10 mouse cellular contexts compared by ENCODE assay signal in genomic region chr10:75588336-75588735, GRCm38 (mm10). TPM values are rescaled to one million over a fixed set of nuclear protein-coding genes. Genes with fewer than 3 reads are reported as not detected.
DNase-seq lines count a peak whose midpoint lies in the region; ATAC-seq lines count a peak whose summit lies in the region.
"Had no signal": no experiment of that assay in that cellular context is flagged by ENCODE, and none has a peak within 500 bp of the region (broad histone marks: within the 10 kb centered on the region; RNA-seq: fewer than 3 reads in every experiment).

No protein-coding gene starts in this region.

- no peaks in the 10 kb centered on the region for H3K36me3 ChIP-seq in kidney, embryonic 14.5 days (ENCODE audit: control insufficient read depth, insufficient read depth, low read length)
- no peaks in the 10 kb centered on the region for H3K36me3 ChIP-seq in heart, embryonic 10.5 days

- 37% methylated on average over 5 of the region's 5 CpGs for WGBS in kidney, embryonic 14.5 days
- WGBS in heart, embryonic 10.5 days: 58% methylated on average over 5 of the region's 5 CpGs

- peak; percentile 62 for DNase-seq in kidney, adult 11 months
- no peak for DNase-seq in heart, embryonic 10.5 days (ENCODE audit: low spot score)
- peak; percentile 63 for DNase-seq in kidney, adult 9 months
- DNase-seq in lung, postnatal 36 days: peak; percentile 59
- no peak for DNase-seq in thymus, postnatal 25 days
- DNase-seq in urinary bladder, postnatal 25 days (ENCODE audit: low spot score): no peak
- DNase-seq in right cerebral cortex, adult 2 months (ENCODE audit: low spot score in 2 of 2): no peak
- DNase-seq: adrenal gland, adult 2 months had no signal

- ATAC-seq in kidney, embryonic 14.5 days (ENCODE audit: low FRiP score, low TSS enrichment): no peak

- no peak overlapping the region for H3K4me3 ChIP-seq in kidney, embryonic 14.5 days (ENCODE audit: low read length)
- H3K4me3 ChIP-seq in heart, embryonic 10.5 days: no peak overlapping the region

- no peaks in the 10 kb centered on the region for H3K9me3 ChIP-seq in kidney, embryonic 14.5 days (ENCODE audit: control insufficient read depth, low read length)
- H3K9me3 ChIP-seq in heart, embryonic 10.5 days: no peaks in the 10 kb centered on the region

- no peaks in the 10 kb centered on the region for H3K27me3 ChIP-seq in kidney, embryonic 14.5 days (ENCODE audit: control insufficient read depth, insufficient read depth, low read length)
- H3K27me3 ChIP-seq in heart, embryonic 10.5 days (ENCODE audit: insufficient read depth, poor library complexity, severe bottlenecking): peaks cover 27% of the 10 kb centered on the region

- no peak overlapping the region for H3K9ac ChIP-seq in kidney, embryonic 14.5 days (ENCODE audit: low read depth, low read length)

- H3K4me1 ChIP-seq in kidney, embryonic 14.5 days (ENCODE audit: control insufficient read depth, insufficient read depth, low read length): peaks cover 28% of the 10 kb centered on the region
- H3K4me1 ChIP-seq in heart, embryonic 10.5 days: peaks cover 46% of the 10 kb centered on the region

- no peak overlapping the region for H3K4me2 ChIP-seq in kidney, embryonic 14.5 days (replicated peaks; ENCODE audit: low read depth, low read length)

- no peak overlapping the region for H3K27ac ChIP-seq in kidney, embryonic 14.5 days (ENCODE audit: low read depth, low read length)
- H3K27ac ChIP-seq in heart, embryonic 10.5 days: peak overlapping the region; percentile 44; the same call in 1 of the 2 replicates

RNA-seq across cellular contexts. Expression of gene Ggt5, which starts 0.8 kb away (rescaled TPM):
- 3.9 and 4.7 TPM in 2 replicates for polyA plus RNA-seq in kidney, embryonic 14.5 days (2014; fragmentation: Nextera tagmentation; extraction: Ambion mirVana)
- 1.4 and 4.9 TPM in 2 replicates for polyA plus RNA-seq in heart, embryonic 10.5 days (2016; fragmentation: Nextera tagmentation; extraction: Ambion mirVana)

RNA-seq across cellular contexts. Expression of gene Ggt1, which starts 26.9 kb away (rescaled TPM):
- polyA plus RNA-seq in kidney, embryonic 14.5 days (2014; fragmentation: Nextera tagmentation; extraction: Ambion mirVana): 29.1 and 57.6 TPM in 2 replicates
- polyA plus RNA-seq in heart, embryonic 10.5 days (2016; fragmentation: Nextera tagmentation; extraction: Ambion mirVana): 0.27 and 1.9 TPM in 2 replicates

RNA-seq across cellular contexts. Expression of gene Lrrc75b, which starts 28.2 kb away (rescaled TPM):
- polyA plus RNA-seq in kidney, embryonic 14.5 days (2014; fragmentation: Nextera tagmentation; extraction: Ambion mirVana): 2.1 and 2.9 TPM in 2 replicates
- polyA plus RNA-seq in heart, embryonic 10.5 days (2016; fragmentation: Nextera tagmentation; extraction: Ambion mirVana): 0.78 and 1.1 TPM in 2 replicates
- polyA plus RNA-seq: liver, adult 2 months had no signal

RNA-seq across cellular contexts. Expression of gene Susd2, which starts 55.5 kb away (rescaled TPM):
- polyA plus RNA-seq in kidney, embryonic 14.5 days (2014; fragmentation: Nextera tagmentation; extraction: Ambion mirVana): 4.2 and 9.2 TPM in 2 replicates
- polyA plus RNA-seq in heart, embryonic 10.5 days (2016; fragmentation: Nextera tagmentation; extraction: Ambion mirVana): 1.3 and 1.4 TPM in 2 replicates

Comparison
In these comparisons a context has a peak if more than half of its experiments do, and no peak if none do; other contexts are left out.
1. DNase-seq: peak in kidney, adult 11 months (single experiment), kidney, adult 9 months (single experiment) and lung, postnatal 36 days (single experiment); none in heart, embryonic 10.5 days (single experiment), thymus, postnatal 25 days (single experiment), urinary bladder, postnatal 25 days (single experiment) and right cerebral cortex, adult 2 months (0 of 2).
2. RNA of gene Ggt1, which starts 26.9 kb away (polyA plus RNA-seq): 29.1 to 57.6 TPM in kidney, embryonic 14.5 days; 0.27 to 1.9 TPM in heart, embryonic 10.5 days; every median in the first group is over 10 times any median in the second.